Mouse (Mus musculus) forebrain, embryonic 15.5 days (tissue): ENCODE data around the gene Mark4. TPM values are rescaled to one million over a fixed set of nuclear protein-coding genes. Genes with fewer than 3 reads are reported as not detected.

Experiments used
- ATAC-seq: fragments of 200-750 bp; cut with Nextera tagmentation; replicated peaks from 2 replicates; pipeline ENCODE4 v1.8.0; 2017; ENCODE audit warnings: mild to moderate bottlenecking, moderate TSS enrichment, moderate library complexity
- H3K27ac ChIP-seq: fragments of 300-500 bp; sonication (generic); replicated peaks from 2 replicates; pipeline ENCODE4 v1.5.1; 2015; ENCODE audit warnings: mild to moderate bottlenecking, inconsistent platforms
- H3K27me3 ChIP-seq: fragments of 300-500 bp; sonication (generic); 2 replicates; pipeline ENCODE4 v1.6.1; 2015; ENCODE audit warnings: inconsistent platforms
- H3K36me3 ChIP-seq: fragments of 300-500 bp; sonication (generic); 2 replicates; pipeline ENCODE4 v1.6.1; 2015; ENCODE audit warnings: mild to moderate bottlenecking, inconsistent platforms
- H3K4me1 ChIP-seq: fragments of 300-500 bp; sonication (generic); 2 replicates; pipeline ENCODE4 v1.6.1; 2015; ENCODE audit warnings: inconsistent platforms
- H3K4me2 ChIP-seq: fragments of 300-500 bp; sonication (generic); replicated peaks from 2 replicates; pipeline ENCODE4 v1.6.1; 2015; ENCODE audit warnings: mild to moderate bottlenecking, inconsistent platforms
- H3K4me3 ChIP-seq: fragments of 300-500 bp; sonication (generic); 2 replicates; pipeline ENCODE4 v1.5.1; 2015; ENCODE audit warnings: mild to moderate bottlenecking, inconsistent platforms
- H3K9ac ChIP-seq: fragments of 300-500 bp; sonication (generic); replicated peaks from 2 replicates; pipeline ENCODE4 v1.6.1; 2015; ENCODE audit warnings: mild to moderate bottlenecking, inconsistent platforms
- H3K9me3 ChIP-seq: fragments of 300-500 bp; sonication (generic); 2 replicates; pipeline ENCODE4 v1.6.1; 2016; ENCODE audit warnings: inconsistent platforms
- WGBS: fragments of 180-500 bp; shearing (Covaris S2); methylation state at CpG from one replicate; pipeline ENCODE4 v1.1.7; 2015; ENCODE audit warnings: mixed read lengths; 5-methylcytosine and 5-hydroxymethylcytosine counted together
- microRNA counts: library from miRNA; unstranded; fragments of <30 nt; microRNA quantifications from one replicate; lab custom pipeline; 2016
- microRNA-seq: library from miRNA; unstranded; fragments of <30 nt; microRNA quantifications from one replicate; pipeline ENCODE4, GENCODE M21; 2016
- polyA plus RNA-seq: library from polyadenylated mRNA; unstranded; fragments of >200 nt; fragmentation: Nextera tagmentation; extraction: Ambion mirVana; gene quantifications from 2 replicates; pipeline ENCODE4 v1.2.1, GENCODE M21; 2015

Gene Mark4
- polyA plus RNA-seq, 1 experiment from 2014 or later: 18.3 TPM

- Histone ChIP-seq H3K9me3 (no peaks in the 10 kb centered on the region), H3K27me3 (no peaks in the 10 kb centered on the region), H3K4me2 (no peak overlapping the region), H3K36me3 (no peaks in the 10 kb centered on the region), H3K4me3 (no peak overlapping the region), H3K4me1 (peaks cover 8% of the 10 kb centered on the region), H3K27ac (no peak overlapping the region), H3K9ac (no peak overlapping the region)
- ATAC-seq: no peak
- WGBS: 71% methylated on average over 8 of the region's 8 CpGs
Measured at GRCm38 (mm10) chr7:19378049-19378448, 80.6 kb downstream of the Mark4 start.

GRCm38 (mm10) chr7:19376019-19376418 is 82.6 kb downstream of the Mark4 start:
- Histone ChIP-seq H3K27me3 (no peaks in the 10 kb centered on the region), H3K4me3 (no peak overlapping the region), H3K9ac (no peak overlapping the region), H3K9me3 (no peaks in the 10 kb centered on the region), H3K36me3 (no peaks in the 10 kb centered on the region), H3K27ac (no peak overlapping the region), H3K4me1 (no peaks in the 10 kb centered on the region), H3K4me2 (no peak overlapping the region)
- WGBS: 90% methylated on average over 4 of the region's 4 CpGs
- no peak for ATAC-seq

GRCm38 (mm10) chr7:19375368-19375767 is 83.3 kb downstream of the Mark4 start:
- no peaks in the 10 kb centered on the region for H3K4me1 ChIP-seq
- H3K27ac ChIP-seq: no peak overlapping the region
- WGBS: 85% methylated on average over 18 of the region's 18 CpGs
- no peak overlapping the region for H3K4me3 ChIP-seq
- H3K27me3 ChIP-seq: no peaks in the 10 kb centered on the region
- no peak overlapping the region for H3K4me2 ChIP-seq
- no peaks in the 10 kb centered on the region for H3K9me3 ChIP-seq
- no peak overlapping the region for H3K9ac ChIP-seq
- H3K36me3 ChIP-seq: no peaks in the 10 kb centered on the region
- ATAC-seq: no peak; the same call in 1 of the 2 replicates

MicroRNAs encoded within 50 kb of the gene (microRNA counts, 519-probe panel; counts per million panel counts)
- microRNA mmu-miR-343 (lab: Ali Mortazavi, UCI): not detected

Small RNA genes lying within 50 kb of the gene (microRNA-seq; reads per million reads assigned to microRNA genes)
- not detected for gene Mir343

Other genes with a start within 250 kb of the Mark4 start
- gene Gpr4, start 246.3 kb downstream of the Mark4 start, polyA plus RNA-seq: 2.2 and 2.4 TPM in 2 replicates
- 40.6 and 44.5 TPM in 2 replicates for gene Opa3, start 230.5 kb downstream of the Mark4 start, polyA plus RNA-seq
- gene Vasp, start 187.0 kb downstream of the Mark4 start, polyA plus RNA-seq: 37.6 and 39.5 TPM in 2 replicates
- gene Ppm1n, start 178.8 kb downstream of the Mark4 start, polyA plus RNA-seq: 0.19 and 0.31 TPM in 2 replicates
- 123 and 127 TPM in 2 replicates for gene Rtn2, start 176.2 kb downstream of the Mark4 start, polyA plus RNA-seq
- 0.11 TPM in 2 replicates for gene Fosb, start 148.8 kb downstream of the Mark4 start, polyA plus RNA-seq
- gene Ercc1, start 114.0 kb downstream of the Mark4 start, polyA plus RNA-seq: 94.6 and 95.4 TPM in 2 replicates
- 23.9 and 24.0 TPM in 2 replicates for gene Cd3eap, start 99.3 kb downstream of the Mark4 start, polyA plus RNA-seq
- gene Ppp1r13l, start 99.1 kb downstream of the Mark4 start, polyA plus RNA-seq: 2.6 and 2.7 TPM in 2 replicates
- 22.8 and 24.2 TPM in 2 replicates for gene Ercc2, start 76.8 kb downstream of the Mark4 start, polyA plus RNA-seq
- 2.2 and 2.3 TPM in 2 replicates for gene Klc3, start 54.7 kb downstream of the Mark4 start, polyA plus RNA-seq
- 0.19 and 0.31 TPM in 2 replicates for gene Ckm, start 54.0 kb downstream of the Mark4 start, polyA plus RNA-seq
- gene Exoc3l2, start 4.5 kb upstream of the Mark4 start, polyA plus RNA-seq: 0.17 and 0.29 TPM in 2 replicates
- 4.9 and 5.4 TPM in 2 replicates for gene Bloc1s3, start 49.5 kb upstream of the Mark4 start, polyA plus RNA-seq
- gene Trappc6a, start 49.6 kb upstream of the Mark4 start, polyA plus RNA-seq: 35.3 and 43.0 TPM in 2 replicates
- gene Nkpd1, start 59.0 kb upstream of the Mark4 start, polyA plus RNA-seq: 0.66 and 0.75 TPM in 2 replicates
- gene Ppp1r37, start 104.3 kb upstream of the Mark4 start, polyA plus RNA-seq: 37.8 and 40.5 TPM in 2 replicates
- 0.19 and 0.57 TPM in 2 replicates for gene Zfp296, start 118.5 kb upstream of the Mark4 start, polyA plus RNA-seq
- gene Gemin7, start 118.8 kb upstream of the Mark4 start, polyA plus RNA-seq: 124 and 127 TPM in 2 replicates
- 61.3 and 64.9 TPM in 2 replicates for gene Clasrp, start 145.7 kb upstream of the Mark4 start, polyA plus RNA-seq
- gene Relb, start 170.6 kb upstream of the Mark4 start, polyA plus RNA-seq: 2.6 and 2.7 TPM in 2 replicates
- 92.4 and 99.6 TPM in 2 replicates for gene Clptm1, start 206.2 kb upstream of the Mark4 start, polyA plus RNA-seq
- not detected in 2 replicates for gene Apoc2, start 219.1 kb upstream of the Mark4 start, polyA plus RNA-seq
- gene Gm44805, start 222.6 kb upstream of the Mark4 start, polyA plus RNA-seq: not detected in 2 replicates
- gene Apoc4, start 222.7 kb upstream of the Mark4 start, polyA plus RNA-seq: not detected in 2 replicates
- 1.2 TPM in 2 replicates for gene Apoc1, start 233.8 kb upstream of the Mark4 start, polyA plus RNA-seq
- 236 and 265 TPM in 2 replicates for gene Apoe, start 240.4 kb upstream of the Mark4 start, polyA plus RNA-seq